Mouse (Mus musculus) stomach, embryonic 16.5 days (tissue): Measurements from ENCODE around the gene Atp6v0e. TPM values are rescaled to one million over a fixed set of nuclear protein-coding genes. Genes with fewer than 3 reads are reported as not detected.

Source experiments
- ATAC-seq: fragments of 200-750 bp; cut with Nextera tagmentation; 2 replicates; pipeline ENCODE4 v1.8.0; 2017; ENCODE audit warnings: moderate number of reproducible peaks, moderate TSS enrichment; ENCODE audit not compliant: insufficient read depth, low FRiP score
- H3K27ac ChIP-seq: fragments of 300-500 bp; sonication (generic); 2 replicates; pipeline ENCODE4 v1.5.1; 2014; ENCODE audit warnings: low read length
- H3K27me3 ChIP-seq: fragments of 300-500 bp; sonication (generic); 2 replicates; pipeline ENCODE4 v1.6.1; 2014; ENCODE audit warnings: low read length, control low read depth, mixed read lengths; ENCODE audit not compliant: control insufficient read depth, insufficient read depth
- H3K36me3 ChIP-seq: fragments of 300-500 bp; sonication (generic); 2 replicates; pipeline ENCODE4 v1.6.1; 2014; ENCODE audit warnings: low read length; ENCODE audit not compliant: control insufficient read depth, insufficient read depth
- H3K4me1 ChIP-seq: fragments of 300-500 bp; sonication (generic); 2 replicates; pipeline ENCODE4 v1.6.1; 2014; ENCODE audit warnings: low read length, control low read depth, mixed read lengths; ENCODE audit not compliant: control insufficient read depth, insufficient read depth
- H3K4me2 ChIP-seq: fragments of 300-500 bp; sonication (generic); 2 replicates; pipeline ENCODE4 v1.6.1; 2014; ENCODE audit warnings: low read depth, low read length, mixed read lengths
- H3K4me3 ChIP-seq: fragments of 300-500 bp; sonication (generic); replicated peaks from 2 replicates; pipeline ENCODE4 v1.5.1; 2014; ENCODE audit warnings: mild to moderate bottlenecking, low read length
- H3K9ac ChIP-seq: fragments of 300-500 bp; sonication (generic); 2 replicates; pipeline ENCODE4 v1.6.1; 2014; ENCODE audit warnings: low read length
- H3K9me3 ChIP-seq: fragments of 300-500 bp; sonication (generic); replicated peaks from 2 replicates; pipeline ENCODE4 v1.6.1; 2016; ENCODE audit warnings: low read length, control low read depth; ENCODE audit not compliant: control insufficient read depth
- WGBS: fragments of 180-500 bp; shearing (Covaris S2); extraction: QIAGEN DNeasy Blood & Tissue Kit; methylation state at CpG from one replicate; pipeline ENCODE4 v1.1.7; 2014; 5-methylcytosine and 5-hydroxymethylcytosine counted together
- polyA plus RNA-seq: library from polyadenylated mRNA; unstranded; fragments of >200 nt; fragmentation: Nextera tagmentation; extraction: Ambion mirVana; gene quantifications from 2 replicates; pipeline ENCODE4 v1.2.1, GENCODE M21; 2015

The Atp6v0e gene
- polyA plus RNA-seq, 1 experiment from 2014 or later: 231 TPM

DNA sequence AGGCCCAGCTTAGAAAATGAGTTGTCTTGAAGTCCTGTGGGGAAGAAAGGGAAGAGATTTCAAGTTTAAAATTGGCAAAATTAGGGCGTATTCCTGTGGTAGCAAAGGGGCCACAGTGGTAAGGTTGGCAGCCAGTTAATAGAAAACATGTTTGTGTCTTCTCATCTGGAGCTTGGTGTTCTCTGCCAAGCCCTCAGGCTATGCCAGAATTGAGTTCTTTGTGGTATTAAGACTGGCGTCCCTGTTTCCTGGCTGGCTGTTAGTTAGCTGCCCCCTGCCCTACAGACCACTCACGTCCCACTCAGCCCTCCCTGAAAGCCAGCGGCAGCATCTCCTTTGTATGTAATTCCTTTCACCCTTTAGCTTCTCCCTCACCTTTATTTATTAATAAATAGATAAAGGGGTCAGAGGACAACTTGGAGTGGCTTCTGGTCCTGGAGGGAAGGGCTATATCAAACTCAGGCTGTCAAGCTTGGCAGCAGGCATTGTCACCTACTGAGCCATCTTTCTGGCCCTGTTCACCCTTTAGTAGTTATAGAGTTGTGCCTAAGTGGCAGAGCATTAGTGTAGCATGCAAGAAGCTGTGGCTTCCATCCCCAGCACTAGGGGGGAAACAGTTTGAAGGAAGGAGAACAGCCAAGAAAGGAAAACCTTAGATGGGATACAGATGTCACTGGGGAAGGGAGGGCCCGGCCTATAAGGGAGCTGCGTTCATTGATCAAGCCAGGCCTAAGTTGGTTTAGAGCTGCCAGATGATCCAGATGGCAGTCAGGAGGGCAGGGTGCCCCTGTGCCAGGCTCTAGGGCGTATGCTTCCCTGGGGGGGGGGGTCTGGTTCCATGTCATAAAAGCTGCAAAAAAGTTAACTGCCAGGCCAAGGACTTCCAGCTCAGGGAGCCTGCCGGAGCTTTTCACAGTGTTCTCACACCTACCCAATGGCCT is 26.0 kb downstream of the Atp6v0e start:
- Histone ChIP-seq H3K36me3 (no peaks in the 10 kb centered on the region), H3K27me3 (no peaks in the 10 kb centered on the region), H3K27ac (no peak overlapping the region; the same call in 1 of the 2 replicates), H3K4me2 (no peak overlapping the region), H3K4me1 (0 out of 2 replicates have a peak, but pooled peaks cover 1% of the 10 kb centered on the region), H3K9me3 (no peaks in the 10 kb centered on the region), H3K9ac (no peak overlapping the region), H3K4me3 (no peak overlapping the region)
- WGBS: 64% methylated on average over 8 of the region's 8 CpGs
- ATAC-seq: no peak

- Histone ChIP-seq H3K4me1 (0 out of 2 replicates have a peak, but pooled peaks cover 2% of the 10 kb centered on the region), H3K4me3 (no peak overlapping the region), H3K4me2 (no peak overlapping the region), H3K9me3 (no peaks in the 10 kb centered on the region), H3K9ac (no peak overlapping the region), H3K27ac (no peak overlapping the region), H3K36me3 (no peaks in the 10 kb centered on the region), H3K27me3 (no peaks in the 10 kb centered on the region)
- WGBS: 72% methylated on average over 2 of the region's 2 CpGs
- ATAC-seq: no peak
These were observed 26.8 kb downstream of the Atp6v0e start for GRCm38 (mm10) chr17:26689810-26690209.

DNA sequence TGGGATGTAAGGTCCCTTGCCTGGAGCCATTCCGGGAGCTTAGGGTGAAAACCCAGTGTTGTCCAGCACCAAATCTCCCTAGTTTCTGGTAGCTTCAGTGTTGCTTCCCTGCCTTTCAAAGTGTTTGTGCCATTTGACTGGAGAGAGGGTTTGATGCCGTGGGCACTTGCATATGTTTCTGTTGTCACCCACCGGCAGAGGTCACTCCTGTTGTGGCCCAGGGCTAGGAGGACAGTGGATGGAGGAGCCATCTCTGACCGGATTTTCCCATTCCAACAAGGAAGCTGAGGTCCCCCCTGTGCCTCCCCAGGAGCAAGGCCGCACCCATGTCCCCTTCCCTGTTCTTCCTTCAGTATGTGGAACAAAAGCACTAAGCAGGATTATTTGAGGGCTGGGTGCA is 27.2 kb downstream of the Atp6v0e start:
- Histone ChIP-seq H3K4me3 (no peak overlapping the region), H3K27ac (no peak overlapping the region), H3K9ac (no peak overlapping the region), H3K4me2 (no peak overlapping the region), H3K4me1 (0 out of 2 replicates have a peak, but pooled peaks cover 2% of the 10 kb centered on the region), H3K27me3 (no peaks in the 10 kb centered on the region), H3K9me3 (no peaks in the 10 kb centered on the region), H3K36me3 (no peaks in the 10 kb centered on the region)
- 84% methylated on average over 5 of the region's 5 CpGs for WGBS
- no peak for ATAC-seq

DNA sequence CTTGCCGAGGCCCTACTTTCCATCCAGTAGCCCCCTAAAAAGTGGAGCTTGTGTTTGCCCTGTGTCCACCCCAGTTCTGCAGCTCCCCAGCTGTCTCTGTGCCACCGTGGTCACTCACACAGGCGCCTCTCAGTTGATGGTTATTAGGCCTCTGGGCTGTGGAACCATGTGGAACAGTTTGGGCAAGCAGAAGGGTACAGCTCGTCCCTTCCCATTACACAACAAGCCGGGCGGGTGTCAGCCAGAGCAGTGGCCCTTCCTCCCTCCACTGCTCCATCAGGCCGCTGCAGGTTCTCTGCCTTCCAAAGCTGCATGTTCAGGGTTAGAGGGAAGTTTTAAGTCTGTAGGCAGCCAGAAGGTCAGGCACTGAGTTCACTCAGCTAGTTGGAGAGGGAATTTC is 28.1 kb downstream of the Atp6v0e start:
- Histone ChIP-seq H3K27me3 (no peaks in the 10 kb centered on the region), H3K4me2 (no peak overlapping the region), H3K4me3 (no peak overlapping the region), H3K27ac (no peak overlapping the region), H3K36me3 (no peaks in the 10 kb centered on the region), H3K9ac (no peak overlapping the region), H3K9me3 (no peaks in the 10 kb centered on the region), H3K4me1 (0 out of 2 replicates have a peak, but pooled peaks cover 2% of the 10 kb centered on the region)
- 80% methylated on average over 7 of the region's 7 CpGs for WGBS
- ATAC-seq: no peak

- 60% methylated on average over 7 of the region's 7 CpGs for WGBS
- no peak overlapping the region for H3K4me3 ChIP-seq
- no peak overlapping the region for H3K27ac ChIP-seq
These were observed 30.4 kb downstream of the Atp6v0e start for GRCm38 (mm10) chr17:26693424-26693823.

DNA sequence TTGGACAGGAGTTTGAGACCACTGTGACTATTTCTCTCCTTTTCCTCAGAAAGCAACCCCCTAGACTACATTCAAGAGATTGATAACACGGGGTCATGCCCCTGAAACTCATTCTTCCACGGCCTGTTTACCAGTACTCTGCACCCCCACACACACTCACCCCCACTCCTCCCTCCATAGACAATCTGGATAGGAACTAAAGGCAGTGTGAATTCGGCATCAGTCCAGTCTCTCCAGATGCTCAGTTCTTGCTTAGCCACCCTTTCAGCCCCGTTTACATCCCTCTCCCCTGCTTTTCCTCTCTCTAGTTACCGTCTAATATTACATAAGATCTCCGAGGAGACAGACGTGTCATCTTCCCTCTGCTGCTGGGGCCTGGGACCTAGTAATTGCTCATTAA is 31.1 kb downstream of the Atp6v0e start:
- no peaks in the 10 kb centered on the region for H3K9me3 ChIP-seq
- H3K4me1 ChIP-seq: 0 out of 2 replicates have a peak, but pooled peaks cover 2% of the 10 kb centered on the region
- ATAC-seq: no peak
- no peaks in the 10 kb centered on the region for H3K27me3 ChIP-seq
- no peak overlapping the region for H3K27ac ChIP-seq
- no peak overlapping the region for H3K9ac ChIP-seq
- no peak overlapping the region for H3K4me2 ChIP-seq
- WGBS: 51% methylated on average over 7 of the region's 7 CpGs
- H3K4me3 ChIP-seq: no peak overlapping the region
- peaks cover 7% of the 10 kb centered on the region; the same call in 1 of the 2 replicates for H3K36me3 ChIP-seq

More at GRCm38 (mm10) chr17:26693424-26693823, 30.4 kb downstream of the Atp6v0e start:
- H3K4me2 ChIP-seq: no peak overlapping the region
- H3K4me1 ChIP-seq: 0 out of 2 replicates have a peak, but pooled peaks cover 2% of the 10 kb centered on the region
- H3K9ac ChIP-seq: no peak overlapping the region
- peaks cover 6% of the 10 kb centered on the region; the same call in 1 of the 2 replicates for H3K36me3 ChIP-seq
- no peaks in the 10 kb centered on the region for H3K27me3 ChIP-seq
- no peaks in the 10 kb centered on the region for H3K9me3 ChIP-seq
- no peak for ATAC-seq

- no peaks in the 10 kb centered on the region for H3K27me3 ChIP-seq
- H3K4me2 ChIP-seq: no peak overlapping the region
- no peak overlapping the region for H3K4me3 ChIP-seq
- H3K9ac ChIP-seq: no peak overlapping the region
- no peaks in the 10 kb centered on the region for H3K9me3 ChIP-seq
- no peak overlapping the region for H3K27ac ChIP-seq
- H3K36me3 ChIP-seq: peaks cover 11% of the 10 kb centered on the region; the same call in 1 of the 2 replicates
- H3K4me1 ChIP-seq: 0 out of 2 replicates have a peak, but pooled peaks cover 2% of the 10 kb centered on the region
- ATAC-seq: no peak
- 91% methylated on average over 3 of the region's 3 CpGs for WGBS
These were observed 32.2 kb downstream of the Atp6v0e start for GRCm38 (mm10) chr17:26695193-26695592.

- no peak for ATAC-seq
- WGBS: 89% methylated on average over 5 of the region's 5 CpGs
- no peak overlapping the region for H3K27ac ChIP-seq
- 0 out of 2 replicates have a peak, but pooled peaks cover 2% of the 10 kb centered on the region for H3K4me1 ChIP-seq
- H3K4me3 ChIP-seq: no peak overlapping the region
- no peak overlapping the region for H3K9ac ChIP-seq
- peaks cover 11% of the 10 kb centered on the region; the same call in 1 of the 2 replicates for H3K36me3 ChIP-seq
- H3K9me3 ChIP-seq: no peaks in the 10 kb centered on the region
- no peak overlapping the region for H3K4me2 ChIP-seq
- H3K27me3 ChIP-seq: no peaks in the 10 kb centered on the region
These were observed 35.8 kb downstream of the Atp6v0e start for GRCm38 (mm10) chr17:26698846-26699245.
